Mouse (Mus musculus) neutrophil, adult 5-6 weeks (primary cell): ENCODE measurements around the gene Rad51ap1. TPM values are rescaled to one million over a fixed set of nuclear protein-coding genes. Genes with fewer than 3 reads are reported as not detected.

ENCODE experiments used
- ATAC-seq: fragments of 151-379, 151-347 bp; 2 replicates; pipeline ENCODE4 v1.8.0; 2017; ENCODE audit warnings: mild to moderate bottlenecking, moderate TSS enrichment; ENCODE audit not compliant: insufficient number of reproducible peaks, poor library complexity, low FRiP score, severe bottlenecking; ENCODE audit errors: extremely low read depth
- total RNA-seq: library from RNA; stranded (forward); fragments of 200-1000 nt; gene quantifications from 2 replicates; pipeline ENCODE4 v1.2.3, GENCODE M21; 2017

The Rad51ap1 gene
- total RNA-seq, result 0.70 and 3.6 TPM in 2 replicates

DNA sequence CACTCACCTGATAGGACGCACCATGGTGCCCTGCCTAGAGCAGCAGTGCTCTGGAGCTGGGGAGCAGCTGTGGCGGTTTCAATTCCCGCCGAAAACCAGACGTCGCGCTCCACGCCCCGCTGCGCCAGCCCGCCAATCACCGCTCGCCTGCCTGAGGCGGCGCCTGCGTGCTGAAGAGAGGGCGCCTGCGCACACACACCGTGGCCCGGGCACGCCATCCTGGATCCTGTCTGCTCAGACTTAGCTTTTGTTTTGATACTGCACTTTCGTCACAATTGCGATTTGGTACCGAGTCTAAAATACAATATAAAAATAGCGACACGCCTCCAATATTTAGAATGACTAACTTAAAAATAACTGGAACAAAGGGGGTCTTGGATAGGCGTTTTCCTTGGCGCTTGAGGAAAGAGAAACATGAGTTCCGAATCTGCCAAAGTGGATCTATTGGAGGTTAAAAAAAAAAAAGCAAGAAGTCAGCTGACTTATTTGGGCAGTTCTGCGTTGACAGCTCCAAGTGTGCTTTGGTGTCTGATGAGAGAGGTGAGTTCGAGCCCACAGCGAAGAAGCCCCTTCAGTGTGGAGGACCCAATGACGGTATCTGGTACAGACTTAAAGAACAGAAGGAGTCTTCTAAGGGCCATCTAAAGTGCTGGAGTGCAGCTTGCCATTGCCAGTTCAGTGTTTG is at the start of gene Rad51ap1, which contains the start of gene D6Wsu163e:
TSS of gene Rad51ap1 (minus strand) at position 101 of the 685 bp plus-strand sequence.
TSS of gene D6Wsu163e (plus strand) at position 476 of the 685 bp plus-strand sequence.
- peak; percentile 82 for ATAC-seq

DNA sequence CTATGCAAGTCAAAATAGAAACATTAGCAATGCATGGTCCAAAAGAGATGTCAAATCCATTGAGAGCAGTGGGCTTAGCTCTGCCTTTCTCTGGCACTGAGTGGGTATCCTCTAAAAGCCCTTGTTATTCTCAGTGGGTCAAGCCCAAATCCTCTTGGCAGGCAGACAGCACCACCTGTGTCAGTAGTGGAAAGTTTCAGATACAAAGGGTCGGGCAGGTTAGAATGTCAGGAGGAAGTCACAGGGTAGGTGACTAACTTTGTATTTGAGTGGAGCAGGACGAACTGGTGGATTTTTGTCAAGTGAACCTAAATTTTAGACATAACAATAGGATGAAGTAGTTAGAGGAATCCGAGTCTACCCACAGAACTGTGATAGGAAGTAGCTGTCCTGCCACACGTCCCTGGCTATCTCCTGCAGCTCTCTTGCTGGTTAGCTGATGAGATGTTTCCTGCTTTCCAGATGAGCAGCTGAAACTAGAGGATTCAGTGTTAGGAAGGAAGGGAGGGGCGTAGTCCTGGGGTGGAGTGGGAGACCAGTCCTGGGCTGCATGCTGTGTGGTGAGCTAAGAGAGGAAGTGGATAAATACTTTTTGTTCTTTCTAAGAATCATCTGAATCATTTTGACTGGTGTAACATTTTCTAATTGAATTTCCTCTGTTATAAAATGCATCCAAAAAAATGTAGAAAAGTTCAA is 42.3 kb upstream of the Rad51ap1 start:
- no peak for ATAC-seq

DNA sequence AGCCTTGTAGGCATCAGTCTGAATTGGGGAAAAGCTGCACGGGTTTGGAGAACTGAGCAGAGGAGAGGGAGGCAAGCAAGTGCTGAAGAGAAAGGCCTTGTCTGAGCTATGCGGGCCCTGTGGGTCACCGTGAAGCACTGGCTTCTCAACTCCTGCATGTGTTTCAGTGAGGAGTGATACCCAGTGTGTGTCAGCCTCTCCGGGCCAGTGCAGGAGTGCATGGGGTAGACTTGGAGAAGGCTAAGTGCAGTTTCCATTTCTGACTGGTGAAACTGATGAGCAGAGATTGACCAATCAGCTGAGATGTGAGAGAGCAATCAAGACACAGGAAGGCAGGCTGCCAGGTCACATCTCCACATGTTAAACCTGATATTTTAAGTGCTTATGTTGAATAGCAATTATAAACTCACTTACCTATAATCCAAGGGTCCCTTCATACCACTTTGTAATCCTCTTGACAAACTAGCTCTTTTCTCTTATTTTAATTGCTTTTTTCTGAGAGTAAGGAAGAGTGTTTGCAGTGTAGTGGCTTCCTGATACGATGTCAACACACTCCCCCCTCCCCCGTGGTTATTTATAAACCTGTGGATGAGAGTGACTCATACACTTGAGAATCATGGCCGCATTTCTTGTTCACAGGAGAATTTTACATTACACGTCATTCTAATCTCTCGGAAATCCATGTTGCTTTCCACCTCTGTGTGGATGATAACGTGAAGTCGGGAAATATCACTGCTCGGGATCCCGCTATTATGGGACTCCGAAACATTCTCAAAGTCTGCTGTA is 27.0 kb upstream of the Rad51ap1 start:
- ATAC-seq, result no peak

DNA sequence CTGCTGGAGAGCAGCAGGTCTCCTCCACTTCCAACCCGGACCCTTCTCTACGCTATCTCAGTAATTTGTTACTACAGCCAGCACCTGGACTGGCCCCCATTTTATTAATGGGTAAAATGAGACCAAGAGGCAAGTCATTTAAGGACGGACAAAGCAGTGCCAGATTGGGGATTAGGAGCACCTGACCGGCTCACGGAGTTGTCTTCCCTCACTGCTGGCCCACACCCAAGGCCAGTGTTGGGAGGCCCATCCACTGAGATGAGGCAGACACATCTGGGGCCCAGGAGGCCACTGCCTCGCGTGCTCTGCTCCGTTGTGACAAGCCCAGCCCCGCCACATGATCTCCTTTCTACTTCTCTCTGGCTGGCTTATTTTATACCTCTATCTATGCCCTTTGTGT is 24.0 kb upstream of the Rad51ap1 start:
- ATAC-seq, result no peak

DNA sequence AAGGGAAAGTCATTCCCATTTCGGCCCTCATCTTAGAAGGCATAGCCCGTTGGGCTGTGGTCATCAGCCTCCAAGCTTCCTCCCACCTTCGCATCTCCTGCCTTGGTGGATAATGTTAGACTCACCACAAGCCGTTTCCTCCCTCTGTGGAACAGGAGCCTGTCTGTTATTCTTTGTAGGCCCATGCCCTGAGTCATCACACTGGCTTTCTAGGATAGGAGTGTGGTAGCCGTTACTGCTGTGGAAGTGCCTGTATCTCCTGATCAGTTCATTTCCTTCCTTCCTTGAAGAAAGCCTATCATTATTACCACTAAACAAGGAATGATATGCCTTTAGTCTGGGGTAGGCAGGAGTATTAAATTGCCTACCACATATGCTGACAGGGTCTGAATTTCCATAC is 23.3 kb upstream of the Rad51ap1 start:
- no peak for ATAC-seq

DNA sequence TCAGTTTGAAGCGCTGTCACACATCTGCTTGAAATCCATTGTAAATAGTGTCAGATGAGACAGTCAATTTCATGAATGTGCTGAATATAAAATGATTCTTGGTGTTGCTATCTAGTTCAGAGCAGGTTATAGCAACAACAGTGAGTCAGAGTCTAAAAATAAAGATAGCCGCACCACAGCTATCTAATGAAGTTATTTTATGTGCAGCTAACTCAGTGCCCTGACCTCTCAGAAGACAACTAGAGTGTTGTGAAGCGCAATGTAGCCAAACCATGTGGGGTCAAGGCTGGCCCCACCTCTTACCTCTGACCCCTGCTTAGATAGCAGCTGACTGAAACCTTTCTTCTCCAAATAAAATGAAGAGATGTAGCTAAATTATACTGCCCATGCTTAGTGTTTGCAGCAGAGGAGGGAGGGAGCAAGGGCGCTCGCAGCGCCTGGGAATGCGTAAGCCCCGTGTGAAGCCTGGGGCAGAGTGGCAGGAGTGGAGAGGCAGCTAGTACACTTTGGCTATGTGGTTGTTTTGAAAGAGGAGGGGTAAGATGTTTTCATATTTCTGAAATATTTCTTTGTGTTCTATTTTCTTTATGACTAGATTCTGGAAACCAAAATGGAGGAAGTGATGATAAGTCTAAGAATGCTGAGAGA is 22.1 kb upstream of the Rad51ap1 start:
- no peak for ATAC-seq

DNA sequence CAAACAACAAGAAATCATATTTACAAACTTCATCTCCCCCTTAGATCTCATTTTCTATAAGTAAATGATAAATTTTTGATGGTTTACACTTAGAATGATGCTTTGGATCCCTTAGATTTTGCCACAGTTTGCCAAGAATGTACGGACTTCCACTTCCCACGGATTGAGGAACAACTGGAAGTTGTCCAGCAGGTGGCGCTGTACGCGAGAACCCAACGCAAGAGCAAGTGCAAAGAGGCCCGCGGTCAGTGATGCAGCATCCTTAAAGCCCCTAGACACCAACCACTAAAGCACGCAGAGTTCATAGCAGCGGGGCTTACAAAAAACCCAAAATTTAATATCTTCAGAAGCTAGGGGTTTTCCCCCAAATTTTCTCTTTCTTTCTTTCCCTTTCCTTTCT is 16.3 kb upstream of the Rad51ap1 start:
- ATAC-seq, result peak; percentile 78

DNA sequence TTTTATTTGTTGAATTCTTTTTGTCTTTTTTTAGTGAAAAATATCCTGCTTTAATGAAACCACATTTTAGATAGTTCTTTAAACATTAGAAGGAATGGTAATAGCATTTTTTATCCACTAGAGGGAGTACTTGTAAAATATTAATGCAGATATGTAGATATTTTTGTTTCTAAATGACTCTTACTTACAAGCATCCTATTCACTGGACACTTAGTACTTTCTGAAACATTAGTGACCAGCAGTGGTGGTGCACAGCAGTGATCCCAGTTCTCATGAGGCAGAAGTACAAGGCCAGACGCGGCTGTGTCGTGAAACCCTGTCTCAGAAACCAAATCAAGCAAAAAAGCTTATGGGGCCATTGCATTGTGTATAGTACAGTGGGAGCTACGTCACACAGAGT is 8.9 kb upstream of the Rad51ap1 start:
- ATAC-seq, result no peak

DNA sequence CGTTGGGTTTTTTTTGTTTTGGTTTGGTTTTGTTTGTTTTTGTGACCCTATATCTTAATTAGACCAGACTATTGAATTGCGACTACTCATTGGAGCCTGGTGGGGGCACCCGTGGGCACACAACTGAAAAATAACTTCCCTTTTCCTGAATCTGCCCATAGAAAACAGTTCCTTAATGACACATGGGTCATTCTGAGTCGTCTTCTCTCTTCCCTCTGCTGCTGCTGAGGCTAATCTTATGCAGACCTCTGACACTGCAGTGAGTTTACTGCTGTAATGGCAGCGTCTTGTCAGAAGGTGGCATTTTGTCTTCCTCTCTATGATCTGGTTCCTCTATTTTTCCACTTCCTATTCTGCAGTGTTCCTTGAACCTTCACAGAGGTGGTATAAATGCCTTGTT is 1.1 kb upstream of the Rad51ap1 start:
- ATAC-seq, result peak; percentile 81

DNA sequence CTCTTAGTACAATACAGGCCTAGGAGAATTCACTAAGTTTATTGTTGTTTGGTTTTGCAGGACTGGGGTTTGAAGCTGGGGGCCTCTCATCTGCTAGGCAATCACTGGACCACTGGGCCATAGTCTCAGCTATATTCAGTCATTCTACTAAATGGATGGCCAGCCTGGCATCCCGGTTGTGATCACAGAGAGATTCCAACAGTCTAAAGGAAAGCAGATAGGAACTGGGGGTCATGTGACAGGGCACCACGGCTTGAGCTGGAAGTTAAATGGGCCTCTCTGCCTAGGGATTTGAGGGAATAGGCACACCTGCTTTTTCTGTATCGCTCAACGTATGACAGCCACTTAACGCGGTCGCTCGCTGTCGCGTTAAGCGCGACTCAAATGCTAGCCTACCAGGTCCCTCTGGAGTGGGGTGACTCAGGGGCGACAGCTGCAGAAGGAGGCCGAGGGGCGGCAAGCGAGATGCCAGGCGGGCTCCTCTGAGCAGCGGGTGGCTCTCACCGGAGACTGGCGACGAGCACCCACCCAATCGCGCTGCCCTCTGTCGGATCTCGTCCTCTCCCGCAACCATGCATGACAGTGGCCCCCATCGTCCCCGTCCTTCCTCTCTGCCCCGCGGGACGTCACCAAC is 417 bp downstream of the Rad51ap1 start:
- ATAC-seq, result no peak

DNA sequence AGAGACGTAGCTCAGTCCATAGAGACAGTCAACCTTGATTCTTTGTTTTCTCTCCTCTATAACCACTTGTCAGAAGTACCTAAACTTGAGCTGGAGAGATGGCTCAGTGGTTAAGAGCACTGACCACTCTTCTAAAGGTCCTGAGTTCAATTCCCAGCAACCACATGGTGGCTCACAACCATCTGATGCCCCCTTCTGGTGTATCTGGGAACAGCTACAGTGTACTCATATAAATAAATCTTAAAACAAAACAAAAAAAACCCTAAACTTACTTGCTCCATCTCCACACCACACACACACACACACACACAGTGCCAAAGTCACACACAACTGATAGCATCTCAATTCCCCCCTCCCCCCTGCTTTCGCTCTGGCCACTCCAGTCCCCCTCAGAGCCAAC is 1.3 kb downstream of the Rad51ap1 start:
- ATAC-seq, result no peak

DNA sequence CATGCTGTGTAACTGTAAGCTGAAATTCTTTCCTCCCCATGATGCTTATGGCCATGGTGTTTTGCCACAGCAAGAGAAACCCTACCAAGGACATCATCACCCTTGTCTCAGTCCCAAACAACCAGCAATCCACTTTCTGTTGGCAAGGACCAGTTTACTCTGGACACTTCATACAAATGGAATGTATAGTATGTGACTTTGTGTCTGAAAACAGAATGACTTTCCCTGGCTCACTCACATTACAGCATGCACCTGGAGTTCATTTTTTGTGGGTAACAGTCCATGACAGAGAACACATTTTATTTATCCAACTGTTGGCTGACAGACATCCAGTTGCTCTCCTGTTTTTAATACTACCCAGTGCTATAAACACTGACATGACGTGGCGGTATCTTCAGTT is 6.5 kb downstream of the Rad51ap1 start:
- no peak for ATAC-seq

DNA sequence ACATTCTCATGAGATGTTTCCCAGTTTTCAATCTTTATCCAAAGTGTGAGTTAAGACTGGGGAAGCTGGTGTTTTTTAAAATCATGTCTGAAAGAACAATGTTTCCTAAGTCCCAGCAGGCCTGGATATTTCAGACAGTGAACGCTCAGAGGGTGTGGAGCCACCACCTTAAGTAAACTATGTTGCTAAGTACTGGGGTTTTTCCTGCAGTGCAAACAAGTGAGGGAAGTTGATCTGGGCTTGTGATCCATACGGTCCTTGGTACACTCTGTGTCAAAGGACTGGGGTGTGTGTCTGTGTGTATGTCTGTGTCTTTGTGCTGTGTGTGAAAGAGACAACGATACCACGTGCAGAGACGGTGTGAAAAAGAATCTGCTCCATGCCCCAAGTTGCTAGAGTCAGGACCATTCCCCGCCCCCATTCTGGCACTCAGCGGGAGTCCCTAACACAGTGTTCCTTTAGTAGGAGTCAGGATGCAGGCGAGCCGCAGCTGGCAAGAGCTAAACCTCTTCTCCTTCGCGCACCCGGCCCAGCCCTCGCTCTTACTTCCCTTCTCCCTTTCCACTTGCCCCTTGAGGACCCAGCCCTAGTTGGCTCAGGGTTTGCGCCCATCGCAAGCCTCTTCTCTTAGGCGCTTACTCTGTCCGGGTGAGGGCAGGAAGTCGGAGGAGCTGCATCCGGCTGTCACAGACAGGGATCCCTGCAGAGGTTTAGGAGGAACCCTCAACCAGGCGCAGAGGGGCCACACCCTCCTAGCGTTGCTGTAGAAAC is 18.1 kb downstream of the Rad51ap1 start, which contains the start of gene Dyrk4:
TSS of gene Dyrk4 (minus strand) at position 729 of the 771 bp plus-strand sequence.
- ATAC-seq, result no peak; the same call in 1 of the 2 replicates

DNA sequence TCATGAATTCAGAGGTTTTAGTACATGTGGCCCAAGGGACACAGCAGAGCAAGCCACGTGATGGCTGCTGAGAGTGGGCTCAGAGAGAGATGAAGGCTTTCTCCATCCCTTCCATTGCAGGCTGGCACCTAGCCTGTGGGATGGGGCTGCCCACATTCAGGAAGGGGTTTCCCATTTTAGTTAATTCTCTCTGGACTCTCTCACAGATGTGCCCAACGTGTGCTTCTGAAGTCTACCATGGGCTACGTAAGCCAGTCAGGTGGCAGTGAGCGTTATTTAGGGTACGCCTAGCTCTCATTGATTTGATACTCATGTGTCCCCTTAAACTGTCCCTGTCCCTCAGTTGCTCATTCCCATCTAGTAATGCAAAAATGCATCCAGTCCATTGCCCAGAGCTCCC is 24.5 kb downstream of the Rad51ap1 start:
- no peak for ATAC-seq

DNA sequence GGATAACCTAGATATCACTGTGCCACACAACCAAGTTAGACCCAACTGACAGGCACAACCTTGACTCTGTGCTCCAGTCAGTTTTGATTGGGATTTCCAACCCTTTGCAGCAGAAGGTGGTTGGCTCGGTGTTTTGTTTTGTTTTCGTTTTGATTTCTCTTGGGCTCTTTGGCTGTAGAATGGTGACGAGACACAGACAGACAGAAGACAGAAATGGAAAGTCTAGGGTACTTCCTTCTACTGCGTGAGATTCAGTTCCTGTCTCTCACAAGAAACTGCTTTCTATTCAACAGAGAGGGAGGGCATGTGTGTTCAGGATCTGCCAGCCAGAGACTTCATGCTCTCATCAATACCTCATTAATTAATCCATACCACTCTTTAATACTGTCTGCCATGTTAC is 28.7 kb downstream of the Rad51ap1 start:
- 0 out of 2 replicates have a peak, but pooled peaks have one; percentile 13 for ATAC-seq

DNA sequence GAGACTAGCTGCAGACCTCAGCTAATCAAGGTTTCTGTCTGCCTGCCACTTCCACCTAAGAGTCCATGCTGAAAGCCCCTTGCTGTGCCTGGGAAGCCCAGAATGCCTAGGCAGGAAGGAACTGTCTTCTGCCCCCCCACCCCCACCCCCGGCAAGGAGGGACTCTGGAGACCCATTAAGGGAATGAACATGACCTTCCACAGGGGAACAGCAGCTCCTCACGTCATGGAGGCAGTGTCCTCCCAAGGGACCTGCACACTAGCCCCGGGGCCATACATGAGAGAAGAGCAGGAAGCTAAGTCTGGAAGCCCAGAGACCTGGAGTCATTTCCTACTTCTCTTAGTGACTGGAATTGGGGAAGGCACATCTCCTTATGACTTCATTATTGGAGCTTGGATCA is 31.5 kb downstream of the Rad51ap1 start:
- ATAC-seq, result no peak

DNA sequence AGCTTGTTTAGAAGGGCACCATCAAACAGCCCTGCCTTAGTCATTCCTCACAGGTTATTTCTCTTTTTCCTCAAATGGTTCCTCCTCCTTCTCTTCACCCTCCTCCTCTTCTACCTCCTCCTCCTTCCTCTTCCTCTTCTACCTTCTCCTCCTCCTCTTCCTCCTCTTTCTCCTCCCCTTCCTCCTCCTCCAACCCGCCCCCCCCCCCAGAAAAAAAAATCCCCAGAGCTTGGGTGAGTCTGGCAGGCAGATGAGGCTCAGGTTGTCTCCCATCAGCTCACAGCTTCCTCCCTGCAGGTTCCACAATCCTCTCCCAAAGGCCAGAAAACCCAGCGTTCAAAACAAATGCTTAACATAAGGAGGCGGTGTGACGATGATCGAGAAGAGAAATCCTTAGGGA is 32.0 kb downstream of the Rad51ap1 start:
- ATAC-seq, result no peak

DNA sequence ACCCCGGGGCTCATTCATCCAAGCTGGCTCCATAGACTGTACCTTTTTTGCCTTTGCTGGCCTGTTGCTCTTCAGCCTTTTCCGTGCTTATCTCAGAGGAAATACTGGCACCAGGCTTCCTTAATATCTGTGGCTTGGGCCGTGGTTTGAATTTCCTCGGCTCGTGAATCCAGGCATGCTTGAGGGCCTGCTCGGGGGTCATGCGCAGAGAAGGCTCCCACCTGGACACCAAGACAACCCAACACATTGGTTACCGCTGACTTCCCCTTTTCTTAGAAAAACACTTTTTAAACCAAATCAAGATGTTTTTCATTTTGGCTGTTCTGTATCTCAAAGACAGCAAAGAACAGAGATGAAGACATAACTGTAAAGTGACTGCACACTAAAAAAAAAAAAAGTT is 62.3 kb downstream of the Rad51ap1 start:
- no peak for ATAC-seq
